Comparison of ENCODE assay signal across 8 mouse cellular contexts in the genomic region with DNA sequence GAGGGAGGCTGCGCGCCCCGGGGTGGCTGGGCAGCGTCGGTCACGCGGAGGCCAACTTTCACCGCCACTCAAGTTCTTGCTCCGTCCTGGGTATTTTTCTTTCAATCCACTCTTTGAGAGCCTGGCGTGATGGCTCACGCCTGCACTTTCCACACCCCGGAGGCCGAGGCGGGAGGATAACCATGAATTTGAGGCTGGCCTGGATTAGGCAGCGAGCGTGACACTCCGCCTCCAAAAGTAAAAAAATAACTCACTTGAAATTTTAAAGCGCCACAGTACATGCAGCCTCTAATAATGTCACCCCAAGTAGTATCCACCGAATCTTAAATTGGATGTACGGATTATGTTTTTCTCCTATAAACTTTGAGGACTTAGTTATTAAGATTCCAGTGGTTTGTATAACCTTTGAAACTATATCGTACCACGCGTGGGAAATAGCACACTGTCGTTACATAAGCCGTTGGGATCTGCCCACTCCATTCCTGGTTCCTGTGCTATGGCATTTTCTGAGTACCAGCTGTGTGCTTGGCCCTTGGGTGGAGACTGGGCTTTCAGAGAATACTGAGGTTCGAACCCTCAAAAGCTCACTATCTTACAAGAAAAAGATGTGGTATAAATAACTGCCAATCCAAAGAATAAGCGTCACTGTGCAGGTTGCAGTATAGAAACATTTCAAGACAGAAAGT. TPM values are rescaled to one million over a fixed set of nuclear protein-coding genes. Genes with fewer than 3 reads are reported as not detected.
DNase-seq lines count a peak whose midpoint lies in the region; ATAC-seq lines count a peak whose summit lies in the region.

No protein-coding gene starts in this region.

- H3K27ac ChIP-seq in embryonic facial prominence, embryonic 14.5 days (replicated peaks; ENCODE audit: low read depth, low read length): peak overlapping the region; percentile 95
- H3K27ac ChIP-seq in heart, embryonic 16.5 days (ENCODE audit: low read length): peak overlapping the region; percentile 99

- H3K4me2 ChIP-seq in embryonic facial prominence, embryonic 14.5 days (ENCODE audit: low read depth, low read length): peak overlapping the region; percentile 61
- peak overlapping the region; percentile 75 for H3K4me2 ChIP-seq in heart, embryonic 16.5 days (ENCODE audit: low read depth, low read length)

- H3K27me3 ChIP-seq in embryonic facial prominence, embryonic 14.5 days (replicated peaks; ENCODE audit: control insufficient read depth, insufficient read depth, low read length): no peaks in the 10 kb centered on the region
- no peaks in the 10 kb centered on the region for H3K27me3 ChIP-seq in heart, embryonic 16.5 days (ENCODE audit: control insufficient read depth, insufficient read depth, low read length)

- no peaks in the 10 kb centered on the region for H3K9me3 ChIP-seq in embryonic facial prominence, embryonic 14.5 days (ENCODE audit: control insufficient read depth, low read length)
- no peaks in the 10 kb centered on the region for H3K9me3 ChIP-seq in heart, embryonic 16.5 days (replicated peaks; ENCODE audit: control insufficient read depth, low read length)

- peaks cover 12% of the 10 kb centered on the region for H3K36me3 ChIP-seq in embryonic facial prominence, embryonic 14.5 days (ENCODE audit: control insufficient read depth, insufficient read depth, low read length)
- H3K36me3 ChIP-seq in heart, embryonic 16.5 days (ENCODE audit: control insufficient read depth, insufficient read depth): peaks cover 6% of the 10 kb centered on the region

- peak overlapping the region; percentile 93 for H3K9ac ChIP-seq in embryonic facial prominence, embryonic 14.5 days (ENCODE audit: low read depth, low read length)
- peak overlapping the region; percentile 95 for H3K9ac ChIP-seq in heart, embryonic 16.5 days (ENCODE audit: low read length)

- peak overlapping the region; percentile 77 for H3K4me3 ChIP-seq in embryonic facial prominence, embryonic 14.5 days (ENCODE audit: low read depth, low read length)
- H3K4me3 ChIP-seq in heart, embryonic 16.5 days (ENCODE audit: low read length): peak overlapping the region; percentile 87

- H3K4me1 ChIP-seq in embryonic facial prominence, embryonic 14.5 days (ENCODE audit: control insufficient read depth, insufficient read depth, low read length): peaks cover 9% of the 10 kb centered on the region
- peaks cover 11% of the 10 kb centered on the region for H3K4me1 ChIP-seq in heart, embryonic 16.5 days (ENCODE audit: control insufficient read depth, insufficient read depth, low read length)

- peak; percentile 48 for ATAC-seq in embryonic facial prominence, embryonic 14.5 days (ENCODE audit: low read depth)
- ATAC-seq in heart, embryonic 16.5 days (replicated peaks; ENCODE audit: extremely low read depth, insufficient read depth, low FRiP score): peak; percentile 5; the same call in 1 of the 2 replicates

- WGBS in embryonic facial prominence, embryonic 14.5 days: 5% methylated on average over 22 of the region's 27 CpGs
- 5% methylated on average over 27 of the region's 27 CpGs for WGBS in heart, embryonic 16.5 days

- DNase-seq in left cerebral cortex, adult 18-20 months (ENCODE audit: low spot score in 2 of 2): peak; percentile 33 to 58
- no peak for DNase-seq in left cerebral cortex, adult 11 months (ENCODE audit: low spot score)
- DNase-seq in adrenal gland, postnatal 10 days: peak; percentile 61
- peak; percentile 77 for DNase-seq in embryonic facial prominence, embryonic 14.5 days (ENCODE audit: low spot score)
- peak; percentile 63 to 78 for DNase-seq in kidney, postnatal 25 days
- DNase-seq in lung, postnatal 14 days: peak; percentile 52
- DNase-seq in right cerebral cortex, postnatal 14 days: peak; percentile 24

RNA-seq across cellular contexts. Expression of gene Angel2, which starts 4.2 kb away (rescaled TPM):
- total RNA-seq in left cerebral cortex, adult 18-20 months (2021): 10 to 100 TPM; 56.2 to 56.7 TPM
- total RNA-seq in adrenal gland, postnatal 10 days (2021): 10 to 100 TPM; 43.4 to 49.8 TPM
- polyA plus RNA-seq in embryonic facial prominence, embryonic 14.5 days (2014; fragmentation: Nextera tagmentation; extraction: Ambion mirVana): 37.4 and 41.5 TPM in 2 replicates
- 29.5 and 30.1 TPM in 2 replicates for polyA plus RNA-seq in heart, embryonic 16.5 days (2015; fragmentation: Nextera tagmentation; extraction: Ambion mirVana)

RNA-seq across cellular contexts. Expression of gene Rps6kc1, which starts 17.6 kb away (rescaled TPM):
- total RNA-seq in left cerebral cortex, adult 18-20 months (2021): 100 to 1,000 TPM; 138 to 147 TPM
- 10 to 100 TPM; 26.2 to 27.6 TPM for total RNA-seq in adrenal gland, postnatal 10 days (2021)
- 15.4 and 18.5 TPM in 2 replicates for polyA plus RNA-seq in embryonic facial prominence, embryonic 14.5 days (2014; fragmentation: Nextera tagmentation; extraction: Ambion mirVana)
- polyA plus RNA-seq in heart, embryonic 16.5 days (2015; fragmentation: Nextera tagmentation; extraction: Ambion mirVana): 10.3 TPM in 2 replicates

RNA-seq across cellular contexts. Expression of gene Vash2, which starts 49.9 kb away (rescaled TPM):
- 1 to 10 TPM; 1.8 to 2.9 TPM for total RNA-seq in left cerebral cortex, adult 18-20 months (2021)
- 1 to 10 TPM; 1.3 to 3.1 TPM for total RNA-seq in adrenal gland, postnatal 10 days (2021)
- 66.4 and 73.7 TPM in 2 replicates for polyA plus RNA-seq in embryonic facial prominence, embryonic 14.5 days (2014; fragmentation: Nextera tagmentation; extraction: Ambion mirVana)
- 48.3 and 50.6 TPM in 2 replicates for polyA plus RNA-seq in heart, embryonic 16.5 days (2015; fragmentation: Nextera tagmentation; extraction: Ambion mirVana)

Comparison
In these comparisons a context has a peak if more than half of its experiments do, and no peak if none do; other contexts are left out.
1. RNA of gene Rps6kc1, which starts 17.6 kb away (total RNA-seq): 138 to 147 TPM in left cerebral cortex, adult 18-20 months; 26.2 to 27.6 TPM in adrenal gland, postnatal 10 days; every median in the first group is over 4 times any median in the second.